Mouse (Mus musculus) limb, embryonic 10.5 days (tissue): Measurements from ENCODE around the gene Otulinl. TPM values are rescaled to one million over a fixed set of nuclear protein-coding genes. Genes with fewer than 3 reads are reported as not detected.

Source experiments
- DNase-seq: peaks from one replicate; pipeline ENCODE4 v3.0.0-alpha.2; 2017; ENCODE audit warnings: low spot score
- H3K27ac ChIP-seq: fragments of 300-500 bp; sonication (generic); 2 replicates; pipeline ENCODE4 v1.5.1; 2016; ENCODE audit warnings: mild to moderate bottlenecking
- H3K27me3 ChIP-seq: fragments of 300-500 bp; sonication (generic); 2 replicates; pipeline ENCODE4 v1.6.1; 2016; ENCODE audit warnings: low read depth, mild to moderate bottlenecking; ENCODE audit not compliant: poor library complexity, severe bottlenecking
- H3K36me3 ChIP-seq: fragments of 300-500 bp; sonication (generic); 2 replicates; pipeline ENCODE4 v1.6.1; 2016; ENCODE audit warnings: mild to moderate bottlenecking, moderate library complexity
- H3K4me1 ChIP-seq: fragments of 300-500 bp; sonication (generic); 2 replicates; pipeline ENCODE4 v1.6.1; 2016
- H3K4me3 ChIP-seq: fragments of 300-500 bp; sonication (generic); 2 replicates; pipeline ENCODE4 v1.5.1; 2016; ENCODE audit warnings: mild to moderate bottlenecking, moderate library complexity
- H3K9me3 ChIP-seq: fragments of 300-500 bp; sonication (generic); replicated peaks from 2 replicates; pipeline ENCODE4 v1.6.1; 2016; ENCODE audit warnings: mild to moderate bottlenecking
- WGBS: fragments of 180-500 bp; shearing (Covaris S2); methylation state at CpG from one replicate; pipeline ENCODE4 v1.1.7; 2016; 5-methylcytosine and 5-hydroxymethylcytosine counted together
- polyA plus RNA-seq: library from polyadenylated mRNA; unstranded; fragments of >200 nt; fragmentation: Nextera tagmentation; extraction: Ambion mirVana; gene quantifications from 2 replicates; pipeline ENCODE4 v1.2.1, GENCODE M21; 2016

The Otulinl gene
- polyA plus RNA-seq, 1 experiment from 2014 or later: 6.2 TPM

- Histone ChIP-seq H3K27ac (no peak overlapping the region), H3K9me3 (no peaks in the 10 kb centered on the region), H3K4me3 (no peak overlapping the region), H3K27me3 (0 out of 2 replicates have a peak, but pooled peaks cover 1% of the 10 kb centered on the region), H3K36me3 (no peaks in the 10 kb centered on the region), H3K4me1 (peaks cover 3% of the 10 kb centered on the region; the same call in 1 of the 2 replicates)
- WGBS: 88% methylated on average over 7 of the region's 7 CpGs
- no peak for DNase-seq
These were observed 6.3 kb downstream of the Otulinl start for GRCm38 (mm10) chr15:27675122-27675521.

GRCm38 (mm10) chr15:27674041-27674440, 7.3 kb downstream of the Otulinl start:
- H3K9me3 ChIP-seq: no peaks in the 10 kb centered on the region
- no peak overlapping the region for H3K4me3 ChIP-seq
- no peak overlapping the region for H3K27ac ChIP-seq
- no peaks in the 10 kb centered on the region for H3K27me3 ChIP-seq
- WGBS: 87% methylated on average over 6 of the region's 6 CpGs
- H3K4me1 ChIP-seq: peaks cover 3% of the 10 kb centered on the region; the same call in 1 of the 2 replicates
- DNase-seq: no peak
- no peaks in the 10 kb centered on the region for H3K36me3 ChIP-seq

DNA sequence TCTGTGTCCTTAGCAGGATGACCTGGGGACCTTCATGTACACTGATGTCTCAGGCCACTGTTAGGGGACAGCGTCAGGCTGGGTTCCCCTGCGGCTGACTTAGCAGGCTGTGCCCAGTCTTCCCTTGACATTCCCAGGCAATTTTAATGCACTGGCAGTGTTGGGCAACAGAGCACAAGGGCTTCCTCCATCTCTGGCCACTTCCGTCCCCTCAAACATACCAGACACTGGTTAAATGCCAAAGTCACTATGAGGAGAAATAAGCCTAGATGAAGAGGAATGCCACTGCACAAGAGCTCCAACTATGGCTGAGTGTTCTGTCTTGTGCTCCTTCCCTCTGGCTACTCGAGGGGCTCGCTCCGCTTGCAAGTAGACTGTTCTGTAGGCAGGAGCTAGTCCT, 8.2 kb downstream of the Otulinl start:
- no peak for DNase-seq
- Histone ChIP-seq H3K27ac (no peak overlapping the region), H3K4me1 (no peaks in the 10 kb centered on the region; the same call in 1 of the 2 replicates), H3K27me3 (no peaks in the 10 kb centered on the region), H3K9me3 (no peaks in the 10 kb centered on the region), H3K4me3 (no peak overlapping the region), H3K36me3 (no peaks in the 10 kb centered on the region)
- 93% methylated on average over 6 of the region's 6 CpGs for WGBS

DNA sequence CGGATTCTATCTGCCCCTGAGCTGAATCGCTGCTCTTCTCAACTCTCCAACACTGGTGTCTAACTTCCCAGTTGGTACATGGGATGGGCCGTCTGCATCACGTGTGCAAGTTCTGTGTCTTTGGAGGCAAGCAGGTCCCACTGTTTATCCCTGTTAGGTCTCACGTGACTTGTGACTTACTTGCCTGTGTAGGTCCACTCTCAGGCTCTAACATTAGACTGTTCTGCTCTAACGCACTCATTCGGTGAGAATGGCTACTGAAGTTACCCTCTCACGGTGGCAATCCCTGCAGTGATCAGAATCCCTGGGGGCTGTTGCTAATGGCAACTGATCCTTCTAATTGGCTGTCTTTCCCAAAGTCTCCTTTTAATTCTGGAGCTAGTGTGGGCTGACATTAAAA, 9.1 kb downstream of the Otulinl start:
- Histone ChIP-seq H3K9me3 (no peaks in the 10 kb centered on the region), H3K4me1 (no peaks in the 10 kb centered on the region; the same call in 1 of the 2 replicates), H3K36me3 (no peaks in the 10 kb centered on the region), H3K27ac (no peak overlapping the region), H3K4me3 (no peak overlapping the region), H3K27me3 (no peaks in the 10 kb centered on the region)
- DNase-seq: no peak
- WGBS: 83% methylated on average over 8 of the region's 8 CpGs

- Histone ChIP-seq H3K9me3 (no peaks in the 10 kb centered on the region), H3K27ac (no peak overlapping the region), H3K4me3 (no peak overlapping the region), H3K4me1 (no peaks in the 10 kb centered on the region; the same call in 1 of the 2 replicates), H3K36me3 (no peaks in the 10 kb centered on the region), H3K27me3 (no peaks in the 10 kb centered on the region)
- no peak for DNase-seq
- 89% methylated on average over 10 of the region's 10 CpGs for WGBS
These were observed 9.7 kb downstream of the Otulinl start for GRCm38 (mm10) chr15:27671612-27672245.

DNA sequence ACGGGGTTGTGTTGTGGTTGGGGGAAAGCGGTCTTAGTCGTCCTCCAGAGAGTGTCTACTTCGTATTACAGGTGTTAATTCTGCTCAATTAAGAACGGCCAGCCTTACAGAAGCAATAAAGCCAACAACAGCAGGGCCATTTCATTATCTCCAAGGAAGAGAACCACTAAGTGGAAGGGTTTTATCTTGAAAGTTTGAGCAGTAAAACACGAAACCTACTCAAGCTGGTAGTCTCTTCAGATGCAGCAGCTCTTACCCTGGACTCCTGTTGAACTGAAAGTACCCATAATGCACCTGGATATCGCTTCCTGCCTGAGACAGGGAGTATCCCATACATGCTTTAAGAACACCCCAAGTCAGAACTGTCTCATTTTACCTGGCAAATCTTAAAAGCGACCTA, 10.7 kb downstream of the Otulinl start:
- DNase-seq: no peak
- Histone ChIP-seq H3K36me3 (no peaks in the 10 kb centered on the region), H3K4me1 (no peaks in the 10 kb centered on the region; the same call in 1 of the 2 replicates), H3K27ac (no peak overlapping the region), H3K9me3 (no peaks in the 10 kb centered on the region), H3K4me3 (no peak overlapping the region), H3K27me3 (no peaks in the 10 kb centered on the region)
- 81% methylated on average over 8 of the region's 8 CpGs for WGBS

GRCm38 (mm10) chr15:27669931-27670411, 11.4 kb downstream of the Otulinl start:
- no peaks in the 10 kb centered on the region for H3K36me3 ChIP-seq
- no peak overlapping the region for H3K27ac ChIP-seq
- no peaks in the 10 kb centered on the region for H3K27me3 ChIP-seq
- peaks cover 5% of the 10 kb centered on the region; the same call in 1 of the 2 replicates for H3K4me1 ChIP-seq
- no peaks in the 10 kb centered on the region for H3K9me3 ChIP-seq
- no peak for DNase-seq
- WGBS: 92% methylated on average over 12 of the region's 12 CpGs
- H3K4me3 ChIP-seq: no peak overlapping the region

DNA sequence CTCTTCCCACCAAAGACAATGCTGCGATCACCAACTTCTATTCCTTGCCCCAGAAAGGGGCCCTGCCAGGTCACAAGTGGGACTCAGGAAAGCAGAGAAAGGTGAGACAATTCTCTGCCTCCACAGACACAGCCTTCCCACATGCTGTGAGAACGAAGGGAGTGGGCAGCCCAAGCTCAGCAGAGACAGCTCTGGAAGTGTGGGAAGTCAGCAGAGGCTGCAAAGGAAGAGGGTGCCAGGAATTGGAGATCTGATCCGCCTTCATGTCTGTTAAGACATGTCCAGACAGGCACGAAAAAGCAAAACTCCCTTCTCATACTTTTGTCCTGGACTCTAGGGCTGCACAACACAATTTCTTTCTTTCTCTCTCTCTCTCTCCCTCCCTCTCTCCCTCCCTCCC, 12.1 kb downstream of the Otulinl start:
- Histone ChIP-seq H3K36me3 (no peaks in the 10 kb centered on the region), H3K9me3 (no peaks in the 10 kb centered on the region), H3K4me3 (no peak overlapping the region), H3K4me1 (peaks cover 5% of the 10 kb centered on the region; the same call in 1 of the 2 replicates), H3K27me3 (no peaks in the 10 kb centered on the region), H3K27ac (no peak overlapping the region)
- no peak for DNase-seq
- WGBS: 84% methylated on average over 4 of the region's 4 CpGs

DNA sequence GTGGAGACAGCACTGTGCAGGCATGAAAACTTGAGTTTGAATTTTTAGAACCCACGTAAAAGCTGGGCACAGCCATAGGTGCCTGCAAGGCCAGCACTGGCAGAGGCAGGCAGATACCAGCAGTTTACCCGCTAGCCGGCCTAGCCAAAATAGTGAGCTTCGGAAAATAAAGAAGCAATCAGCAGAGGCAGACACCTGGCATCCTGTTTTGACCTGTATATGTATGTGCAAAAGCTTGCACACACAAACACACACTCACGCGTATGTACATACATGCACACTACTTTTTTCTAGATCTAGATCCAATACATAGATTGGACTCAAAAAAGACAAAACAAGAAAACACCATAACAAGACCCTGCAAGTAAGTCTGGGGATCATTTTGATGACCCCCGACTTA, 12.8 kb downstream of the Otulinl start:
- H3K9me3 ChIP-seq: no peaks in the 10 kb centered on the region

DNA sequence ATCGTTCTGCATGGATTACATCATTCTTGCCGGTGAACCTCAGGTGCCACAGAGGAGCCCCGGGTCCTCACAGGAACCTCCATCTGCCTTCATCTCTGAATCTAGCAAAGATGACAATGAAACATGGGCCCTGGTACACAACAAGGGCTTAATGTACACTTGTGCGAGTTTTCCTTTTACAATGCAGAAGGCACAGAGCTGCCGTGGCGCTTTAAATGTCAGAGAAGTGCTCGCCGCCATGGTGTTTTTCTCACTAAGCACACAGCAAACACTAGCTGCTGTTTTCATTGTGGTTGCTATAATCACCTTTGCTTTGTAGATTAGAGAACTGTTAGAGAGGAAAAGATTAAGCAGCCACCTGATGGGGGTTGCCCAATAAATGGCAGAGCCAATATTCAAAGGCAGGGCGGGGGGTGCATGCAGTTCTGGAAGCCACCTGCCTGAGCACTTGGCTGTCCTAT, 13.3 kb downstream of the Otulinl start:
- Histone ChIP-seq H3K27me3 (no peaks in the 10 kb centered on the region), H3K27ac (no peak overlapping the region), H3K4me1 (peaks cover 5% of the 10 kb centered on the region; the same call in 1 of the 2 replicates), H3K4me3 (no peak overlapping the region), H3K9me3 (no peaks in the 10 kb centered on the region), H3K36me3 (no peaks in the 10 kb centered on the region)
- WGBS: 85% methylated on average over 9 of the region's 9 CpGs
- no peak for DNase-seq

More for the DNA sequence above, 12.8 kb downstream of the Otulinl start:
- Histone ChIP-seq H3K27ac (no peak overlapping the region), H3K27me3 (no peaks in the 10 kb centered on the region), H3K4me3 (no peak overlapping the region), H3K36me3 (no peaks in the 10 kb centered on the region), H3K4me1 (peaks cover 5% of the 10 kb centered on the region; the same call in 1 of the 2 replicates)
- no peak for DNase-seq
- WGBS: 94% methylated on average over 7 of the region's 7 CpGs

GRCm38 (mm10) chr15:27666911-27667539, 14.4 kb downstream of the Otulinl start:
- H3K9me3 ChIP-seq: no peaks in the 10 kb centered on the region
- H3K27ac ChIP-seq: no peak overlapping the region

DNA sequence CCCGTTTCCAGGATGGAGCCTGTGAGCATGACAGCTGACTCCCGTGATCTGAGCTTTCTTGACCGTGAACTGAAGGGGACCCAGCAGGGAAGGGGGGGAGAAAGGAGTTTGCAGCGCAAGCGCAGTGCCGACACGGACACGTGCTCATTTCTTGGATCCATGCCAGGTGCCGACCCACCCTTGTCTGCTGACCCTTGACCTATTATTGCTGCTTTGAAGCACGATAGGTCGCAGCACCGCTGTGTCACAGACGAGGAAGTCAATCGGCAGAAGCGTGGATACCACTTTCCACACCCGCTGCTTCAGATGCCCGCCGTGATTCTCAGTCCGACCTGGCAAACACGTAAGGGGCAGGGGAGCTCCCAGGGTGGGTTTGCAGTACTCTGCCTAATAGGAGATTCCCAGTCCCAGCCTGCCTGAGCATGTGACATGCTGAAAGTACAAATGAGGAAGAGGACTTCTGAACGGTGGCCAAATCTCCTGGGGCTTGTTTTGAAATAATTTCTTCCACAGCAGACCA, 15.9 kb downstream of the Otulinl start:
- 70% methylated on average over 21 of the region's 21 CpGs for WGBS
- no peak for DNase-seq
- no peak overlapping the region for H3K4me3 ChIP-seq
- no peak overlapping the region for H3K27ac ChIP-seq
- H3K4me1 ChIP-seq: peaks cover 5% of the 10 kb centered on the region; the same call in 1 of the 2 replicates
- no peaks in the 10 kb centered on the region for H3K27me3 ChIP-seq
- H3K36me3 ChIP-seq: no peaks in the 10 kb centered on the region
- H3K9me3 ChIP-seq: no peaks in the 10 kb centered on the region

More at GRCm38 (mm10) chr15:27666911-27667539, 14.4 kb downstream of the Otulinl start:
- Histone ChIP-seq H3K4me3 (no peak overlapping the region), H3K36me3 (no peaks in the 10 kb centered on the region), H3K4me1 (peaks cover 5% of the 10 kb centered on the region; the same call in 1 of the 2 replicates), H3K27me3 (no peaks in the 10 kb centered on the region)
- no peak for DNase-seq
- WGBS: 74% methylated on average over 9 of the region's 9 CpGs

GRCm38 (mm10) chr15:27664126-27664525, 17.3 kb downstream of the Otulinl start:
- Histone ChIP-seq H3K4me1 (peaks cover 5% of the 10 kb centered on the region; the same call in 1 of the 2 replicates), H3K4me3 (no peak overlapping the region)
- 96% methylated on average over 9 of the region's 9 CpGs for WGBS

More at GRCm38 (mm10) chr15:27664126-27664525, 17.3 kb downstream of the Otulinl start:
- Histone ChIP-seq H3K27ac (no peak overlapping the region), H3K36me3 (no peaks in the 10 kb centered on the region), H3K9me3 (no peaks in the 10 kb centered on the region), H3K27me3 (no peaks in the 10 kb centered on the region)
- DNase-seq: no peak
